Mouse (Mus musculus): ENCODE results near the gene Rcor1.

DNA sequence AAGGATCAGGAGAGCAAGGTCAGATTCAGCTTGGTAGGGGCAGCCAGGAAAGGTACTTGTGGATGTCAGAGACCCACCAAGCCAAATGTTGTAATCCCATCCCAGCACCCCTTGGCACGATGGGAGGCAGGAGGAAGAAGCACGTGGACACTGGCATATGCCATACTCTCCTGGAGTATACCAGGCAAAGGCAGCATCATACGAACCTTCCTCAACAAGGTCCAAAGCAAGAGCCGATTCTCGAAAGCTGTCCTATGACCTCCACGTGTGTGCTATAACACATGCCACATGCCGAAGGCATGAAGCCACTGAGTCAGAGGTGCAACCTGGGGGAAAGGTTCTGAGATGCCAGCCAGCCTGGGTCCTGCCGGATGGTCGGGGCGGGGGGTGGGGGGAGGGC is 121.7 kb downstream of the Rcor1 start:
- TF ChIP-seq CTCF (IDR thresholded peaks at IDR 0.05; ENCODE audit: control insufficient read depth, insufficient read depth, insufficient replicate concordance, low read depth, low read length) = no peak
- TF ChIP-seq POLR2A (IDR thresholded peaks at IDR 0.05; ENCODE audit: control insufficient read depth, low read depth, low read length) = no peak

Data from testis, adult 2 months (tissue).